Mouse (Mus musculus) heart, adult 2 months (tissue): ENCODE measurements at regions not wholly inside any gene's neighbourhood (a gene's known extent, or its start where the extent isn't known, plus 50 kb on each side); places are given as distances from the start of the nearest gene placed in this dataset.

Source experiments
- CTCF ChIP-seq: fragments of 200-600 bp; IDR thresholded peaks from 2 replicates; pipeline ENCODE4 v1.8.1; 2022; ENCODE audit warnings: antibody characterized with exemption, mild to moderate bottlenecking, moderate library complexity
- EP300 ChIP-seq: fragments of 200-500 bp; IDR thresholded peaks from 2 replicates; pipeline ENCODE4 v1.6.1; 2011; ENCODE audit warnings: low read depth, low read length, control low read depth; ENCODE audit not compliant: insufficient read depth
- POLR2A ChIP-seq: fragments of 200-500 bp; IDR thresholded peaks from 2 replicates; pipeline ENCODE4 v1.6.1; 2011; ENCODE audit warnings: mild to moderate bottlenecking, low read depth, low read length, control low read depth; ENCODE audit not compliant: insufficient read depth

- TF ChIP-seq CTCF (no peak), EP300 (no peak), POLR2A (no peak)
Measured at GRCm38 (mm10) chr12:106199302-106199701, 189.3 kb downstream of the Vrk1 start.
